Mouse (Mus musculus) B cell, adult 67 days (primary cell): Measurements from ENCODE around the gene Osgepl1. TPM values are rescaled to one million over a fixed set of nuclear protein-coding genes. Genes with fewer than 3 reads are reported as not detected.

Experiments
- total RNA-seq, 2 experiments: library from RNA; stranded (reverse); gene quantifications; 4 replicates each; pipeline ENCODE4 v1.2.4; 2023

Osgepl1 gene
- 10 to 100 TPM; 10.2 to 15.4 TPM for total RNA-seq

DNA sequence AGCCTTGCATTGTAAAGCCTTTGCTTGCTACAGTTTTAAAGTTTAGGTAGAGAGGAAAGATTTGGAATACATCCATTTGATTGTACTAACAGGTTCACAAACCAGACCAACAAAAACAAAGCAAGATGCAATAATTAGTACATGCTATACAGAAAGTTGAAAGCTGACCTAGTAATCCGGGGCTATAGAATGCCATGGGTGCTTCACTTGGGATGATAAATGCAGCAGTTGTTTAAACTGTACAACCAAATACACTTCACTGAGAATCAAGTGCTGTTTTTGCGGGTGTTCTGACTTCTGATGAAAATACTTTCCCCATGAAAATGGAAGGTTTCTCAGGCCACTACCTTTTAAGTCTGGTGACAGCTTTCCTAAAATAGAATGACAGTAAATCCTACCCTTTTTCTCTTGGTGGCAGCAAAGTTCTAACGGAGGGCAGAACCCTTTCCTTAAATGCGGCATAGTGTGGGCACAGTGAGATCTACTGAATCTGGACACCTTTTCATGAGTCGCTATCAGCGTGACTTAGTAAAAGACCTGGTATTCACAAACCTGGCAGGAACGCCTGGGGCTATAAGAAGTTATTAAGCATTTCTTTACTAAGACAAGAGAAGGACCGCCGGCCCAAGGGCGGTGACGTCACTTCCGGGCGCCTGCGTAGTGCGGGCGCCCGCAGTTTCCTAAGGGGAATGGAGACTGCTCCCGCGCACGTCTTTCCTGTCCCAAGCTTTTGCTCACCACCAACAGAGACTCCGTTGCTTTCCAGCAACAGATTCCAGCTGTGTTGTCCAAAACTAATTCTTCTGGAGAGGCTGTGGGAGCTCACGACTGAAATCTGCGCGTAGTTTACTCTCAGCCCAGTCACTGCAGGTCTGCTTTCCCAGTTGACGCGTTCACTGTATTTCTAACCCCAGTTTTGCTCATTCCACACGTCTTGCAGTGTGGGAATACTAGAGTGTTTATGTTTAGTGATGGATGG, at the start of gene Osgepl1:
Gene Osgepl1 (plus strand): TSS at position 636 of the 979 bp plus-strand sequence.

DNA sequence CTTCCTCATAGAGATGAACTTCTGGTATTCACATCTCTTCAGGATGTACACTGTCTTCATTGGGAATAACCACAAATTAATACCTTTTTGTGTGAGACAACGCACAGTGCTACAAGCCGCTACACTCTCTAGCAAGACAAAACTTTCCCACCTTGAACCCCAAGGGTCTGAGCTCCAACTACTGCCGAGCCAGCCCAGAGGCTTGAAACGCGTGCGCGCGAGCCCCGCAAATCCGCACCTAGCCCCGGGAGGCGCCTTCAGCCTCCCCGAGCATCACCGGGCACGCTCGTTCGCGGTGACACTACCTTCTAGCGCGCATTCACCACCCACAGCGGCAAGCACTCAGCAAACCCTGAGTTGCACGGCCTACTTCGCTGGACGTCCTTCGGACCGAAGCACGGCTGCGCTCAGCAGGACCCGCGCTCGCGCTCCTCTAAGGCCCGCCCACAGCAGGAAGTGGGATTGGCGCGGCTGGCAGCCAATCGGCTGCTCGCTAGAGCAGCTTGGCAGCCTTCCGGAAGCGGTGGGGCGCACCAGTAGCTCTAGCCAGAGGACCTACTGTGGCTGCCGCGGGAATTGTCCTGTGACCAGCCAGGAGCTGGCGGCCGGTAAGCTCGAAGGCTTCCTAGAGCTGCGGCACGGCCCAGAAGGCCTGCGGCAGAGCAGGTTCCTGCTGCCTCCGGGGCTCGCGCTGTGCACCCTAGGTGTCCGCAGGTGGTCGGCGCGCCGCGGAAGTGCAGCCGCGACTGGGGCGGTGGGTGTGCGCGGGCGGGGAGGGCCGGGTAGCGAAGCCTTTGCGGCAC, 16.6 kb upstream of the Osgepl1 start, which contains the start of the genes Pms1, Ormdl1 and Gm28778:
Gene Pms1 (minus strand): TSS at position 438 of the 803 bp plus-strand sequence.
Gene Ormdl1 (plus strand): TSS at position 515 of the 803 bp plus-strand sequence.
Gene Gm28778 (plus strand): TSS at position 531 of the 803 bp plus-strand sequence.

DNA sequence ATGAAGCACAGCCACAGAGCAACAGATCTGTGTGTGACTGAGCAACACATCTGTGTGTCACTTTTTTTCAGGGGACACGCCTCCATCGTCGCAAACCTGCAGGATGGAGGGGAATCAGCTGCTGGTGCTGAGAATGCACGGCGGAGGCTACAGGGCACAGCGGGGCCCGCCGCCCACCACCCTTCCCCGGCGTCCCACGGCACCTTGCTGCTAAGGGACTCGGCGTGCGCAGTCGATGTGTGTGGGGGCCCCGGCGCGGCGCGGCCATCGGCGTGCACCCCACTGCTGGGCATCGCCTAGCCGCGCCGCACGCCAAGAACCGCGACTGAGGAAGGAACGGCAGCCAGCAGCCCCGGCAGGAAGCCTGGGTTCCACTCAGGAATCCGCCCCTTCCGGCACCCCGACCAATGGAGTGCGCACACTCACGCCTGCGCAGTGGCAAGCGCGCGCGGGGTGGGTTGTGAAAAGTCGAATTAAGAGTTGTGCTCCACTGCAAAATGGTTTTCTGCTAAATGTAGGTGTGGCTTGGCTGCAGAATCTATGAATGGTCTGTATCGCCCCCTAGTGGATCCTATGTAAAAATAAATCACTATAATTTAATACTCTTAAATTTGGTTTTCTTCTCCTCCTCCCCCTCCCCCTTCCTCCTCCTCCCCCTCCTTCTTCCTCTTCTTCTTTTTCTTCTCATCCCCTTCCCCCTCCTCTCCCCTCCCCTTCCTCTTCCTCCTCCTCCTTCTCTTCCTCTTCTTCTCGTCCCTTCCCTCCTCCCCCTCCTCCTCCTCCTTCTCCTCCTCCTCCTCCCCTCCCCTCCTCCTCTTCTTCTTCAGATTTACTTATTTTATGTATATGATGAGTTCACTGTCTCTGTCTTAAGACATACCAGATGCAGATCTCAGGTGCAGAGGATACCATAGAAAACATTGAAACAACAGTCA, 39.2 kb downstream of the Osgepl1 start, which contains the start of the genes Asdurf, Gm28551 and Asnsd1:
Gene Asdurf (minus strand): TSS at position 293 of the 935 bp plus-strand sequence.
Gene Gm28551 (minus strand): TSS at position 341 of the 935 bp plus-strand sequence.
Gene Asnsd1 (minus strand): TSS at position 426 of the 935 bp plus-strand sequence.

Other genes with a start within 250 kb of the Osgepl1 start
- not detected for gene 1700019A02Rik, start 126.0 kb upstream of the Osgepl1 start, total RNA-seq
- gene Pms1, start 16.6 kb upstream of the Osgepl1 start, total RNA-seq, result 10 to 100 TPM; 16.7 to 18.5 TPM
- 10 to 100 TPM; 16.6 to 20.7 TPM for gene Ormdl1, start 16.5 kb upstream of the Osgepl1 start, total RNA-seq
- 1 to 10 TPM in 1 of 2 experiments, under 1 TPM in 1; 0.96 to 1.9 TPM for gene Gm28778, start 16.5 kb upstream of the Osgepl1 start, total RNA-seq
- 10 to 100 TPM in 1 of 2 experiments, not detected in 1; 12.3 TPM for gene Asdurf, start 39.0 kb downstream of the Osgepl1 start, total RNA-seq
- not detected for gene Gm28551, start 39.0 kb downstream of the Osgepl1 start, total RNA-seq
- 10 to 100 TPM; 53.6 to 68.3 TPM for gene Asnsd1, start 39.1 kb downstream of the Osgepl1 start, total RNA-seq